Mouse (Mus musculus): ENCODE data around the gene Olfr906. TPM values are rescaled to one million over a fixed set of nuclear protein-coding genes. Genes with fewer than 3 reads are reported as not detected.

Gene Olfr906
- not detected for total RNA-seq (2021)
- long read RNA-seq, result 0 reads

- no peak for DNase-seq (ENCODE audit: low spot score in 2 of 2)
Observed at GRCm38 (mm10) chr9:38486785-38487184, at the start of gene Olfr906. Olfr906 (plus strand) TSS chr9:38487085.

DNA sequence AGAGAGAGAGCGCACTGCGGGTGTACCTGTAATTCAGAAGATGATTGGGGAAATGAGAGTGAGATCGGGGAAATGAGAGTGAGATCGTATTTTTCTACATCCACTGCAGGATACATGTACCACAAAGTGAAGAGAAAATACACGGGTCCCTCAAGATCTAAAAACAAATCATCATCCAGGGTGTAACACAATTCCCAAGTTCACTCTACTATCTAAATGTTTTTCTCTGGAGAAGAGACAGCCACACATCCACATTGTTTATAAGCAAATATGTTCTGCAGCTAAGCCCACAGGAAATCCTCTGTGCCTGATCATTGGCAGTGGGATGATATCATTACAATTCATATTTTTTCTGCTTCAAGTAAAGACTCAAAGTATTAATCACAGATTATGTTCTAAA lies 39.5 kb upstream of the Olfr906 start, which contains the start of gene Olfr902:
TSS of gene Olfr902 (plus strand) at position 301 of the 400 bp plus-strand sequence.
- no peak for DNase-seq (ENCODE audit: low spot score in 2 of 2)

GRCm38 (mm10) chr9:38462844-38463243 lies 24.0 kb upstream of the Olfr906 start, which contains the start of gene Olfr904:
Olfr904 (plus strand) TSS chr9:38463144.
- no peak for DNase-seq (ENCODE audit: low spot score in 2 of 2)

GRCm38 (mm10) chr9:38470807-38471206 lies 16.1 kb upstream of the Olfr906 start, which contains the start of gene Olfr905:
Olfr905 (plus strand) TSS chr9:38471107.
- no peak for DNase-seq (ENCODE audit: low spot score in 2 of 2)

DNA sequence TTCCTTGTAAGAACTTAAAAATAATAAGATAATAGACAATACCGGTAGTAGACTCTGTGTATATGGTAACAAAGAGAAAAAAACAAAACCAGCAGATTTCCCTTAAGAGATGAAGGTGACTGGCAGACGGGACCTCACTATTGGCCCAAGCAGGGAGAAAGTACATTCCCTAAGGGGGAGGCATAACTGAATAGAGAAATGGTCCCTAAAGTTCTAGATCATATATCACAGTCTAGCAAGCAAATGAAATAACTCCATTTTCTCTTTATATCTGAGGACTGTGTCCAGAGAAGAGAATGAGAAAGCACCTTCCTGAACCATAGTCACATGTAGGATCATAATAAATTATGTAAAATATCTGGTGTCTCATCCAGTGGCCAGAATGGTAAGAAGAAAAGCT lies 8.6 kb downstream of the Olfr906 start, which contains the start of gene Olfr907:
TSS of gene Olfr907 (plus strand) at position 301 of the 400 bp plus-strand sequence.
- no peak for DNase-seq (ENCODE audit: low spot score in 2 of 2)

- no peak for DNase-seq (ENCODE audit: low spot score in 2 of 2)
Observed at GRCm38 (mm10) chr9:38512353-38512752, 25.5 kb downstream of the Olfr906 start.

GRCm38 (mm10) chr9:38521280-38521679 lies 34.4 kb downstream of the Olfr906 start, which contains the start of gene Olfr911-ps1:
Olfr911-ps1 (plus strand) TSS chr9:38521580.
- no peak for DNase-seq (ENCODE audit: low spot score in 2 of 2)

DNA sequence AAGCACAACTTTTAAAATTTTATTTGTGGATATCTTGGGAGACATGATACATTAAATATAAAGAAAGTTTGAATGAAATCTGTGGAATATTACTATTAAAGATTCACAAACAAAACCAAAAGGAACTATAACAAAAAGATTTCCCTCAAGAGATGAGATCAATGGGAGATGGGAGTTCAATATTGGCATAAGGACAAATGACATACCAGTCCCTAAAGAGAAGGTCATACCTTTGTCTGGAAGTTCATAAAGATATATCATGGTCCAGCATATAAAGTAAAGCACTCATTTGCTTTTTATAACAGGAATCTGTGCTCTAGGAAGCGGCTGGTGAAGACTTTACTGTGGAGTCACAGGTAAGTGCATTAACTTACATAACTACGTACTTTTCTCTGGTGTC lies 50.7 kb downstream of the Olfr906 start, which contains the start of gene Olfr910:
TSS of gene Olfr910 (plus strand) at position 301 of the 400 bp plus-strand sequence.
- no peak for DNase-seq (ENCODE audit: low spot score in 2 of 2)

Other genes starting within 250 kb of the Olfr906 start
- gene Olfr143, start 234.3 kb upstream of the Olfr906 start, total RNA-seq (2021), result not detected
- not detected for gene Olfr895, start 219.2 kb upstream of the Olfr906 start, total RNA-seq (2021)
- not detected for gene Olfr896-ps1, start 196.0 kb upstream of the Olfr906 start, total RNA-seq (2021)
- gene Olfr25, start 158.0 kb upstream of the Olfr906 start, total RNA-seq (2021), result not detected
- not detected for gene Olfr898, start 138.7 kb upstream of the Olfr906 start, total RNA-seq (2021)
- not detected for gene Olfr250, start 120.2 kb upstream of the Olfr906 start, total RNA-seq (2021)
- not detected for gene Olfr251, start 110.0 kb upstream of the Olfr906 start, total RNA-seq (2021)
- gene Olfr147, start 85.4 kb upstream of the Olfr906 start, total RNA-seq (2021), result not detected
- not detected for gene Olfr901, start 57.6 kb upstream of the Olfr906 start, total RNA-seq (2021)
- not detected for gene Olfr902, start 39.4 kb upstream of the Olfr906 start, total RNA-seq (2021)
- gene Olfr904, start 23.9 kb upstream of the Olfr906 start, total RNA-seq (2021), result not detected
- not detected for gene Olfr905, start 16.0 kb upstream of the Olfr906 start, total RNA-seq (2021)
- gene Olfr907, start 8.7 kb downstream of the Olfr906 start, total RNA-seq (2021), result not detected
- gene Olfr911-ps1, start 34.5 kb downstream of the Olfr906 start, total RNA-seq (2021), result not detected
- not detected for gene Olfr910, start 50.8 kb downstream of the Olfr906 start, total RNA-seq (2021)
- gene Olfr912, start 93.1 kb downstream of the Olfr906 start, total RNA-seq (2021), result not detected
- gene Olfr913, start 105.7 kb downstream of the Olfr906 start, total RNA-seq (2021), result not detected
- not detected for gene Olfr914, start 118.0 kb downstream of the Olfr906 start, total RNA-seq (2021)
- not detected for gene Olfr916, start 172.8 kb downstream of the Olfr906 start, total RNA-seq (2021)
- gene Olfr917, start 178.8 kb downstream of the Olfr906 start, total RNA-seq (2021), result not detected
- gene Olfr918, start 187.5 kb downstream of the Olfr906 start, total RNA-seq (2021), result not detected
- gene Olfr919, start 216.6 kb downstream of the Olfr906 start, total RNA-seq (2021), result not detected
- 10 to 100 TPM; 13.4 to 14.6 TPM for gene Vwa5a, start 231.2 kb downstream of the Olfr906 start, total RNA-seq (2021)

Measured in layer of hippocampus, adult 18-20 months (tissue).